Mouse (Mus musculus): ENCODE data around the gene Cfap221. TPM values are rescaled to one million over a fixed set of nuclear protein-coding genes. Genes with fewer than 3 reads are reported as not detected.

The Cfap221 gene
- polyA plus RNA-seq, 1 experiment from 2014 or later, result 0.08 TPM

DNA sequence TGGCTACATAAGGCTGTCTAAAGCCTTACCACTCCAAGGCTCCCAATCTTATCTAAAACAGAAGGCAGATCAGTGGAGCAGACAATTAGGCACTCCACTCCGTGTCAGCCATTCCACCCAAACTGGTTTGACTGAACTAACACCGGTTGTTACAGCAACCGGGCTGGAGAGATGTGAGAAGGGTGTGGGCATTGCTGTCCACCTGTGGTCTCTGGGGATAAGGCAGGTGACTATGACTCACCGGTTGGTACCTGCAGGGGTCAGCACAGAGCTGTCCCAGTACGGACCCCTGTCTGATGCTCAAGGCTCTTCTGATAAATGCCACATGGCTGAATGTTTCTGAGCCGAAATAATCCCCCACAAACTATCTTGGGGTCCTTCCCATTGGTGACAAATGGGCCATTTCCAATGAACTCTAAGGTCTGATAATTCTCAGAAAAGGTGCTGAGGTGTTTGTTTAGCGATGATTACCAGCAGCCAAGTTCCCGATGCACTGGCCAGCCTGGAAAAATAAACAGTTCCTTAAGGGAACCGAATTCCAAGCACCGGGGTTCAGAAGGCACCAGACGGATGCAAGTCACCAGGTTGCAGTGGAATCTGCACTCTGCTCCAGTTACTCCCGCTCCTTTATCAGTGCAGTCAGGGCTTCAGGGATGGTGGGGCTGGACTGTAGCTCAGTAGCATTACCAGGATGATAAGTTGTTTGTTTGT lies 31.1 kb downstream of the Cfap221 start:
- Histone ChIP-seq H3K9me3 (ENCODE audit: control insufficient read depth, low read length) (no peaks in the 10 kb centered on the region), H3K27me3 (ENCODE audit: control insufficient read depth, insufficient read depth, low read length) (no peaks in the 10 kb centered on the region), H3K9ac (ENCODE audit: low read length) (no peak overlapping the region), H3K4me2 (no peak overlapping the region), H3K4me3 (ENCODE audit: low read depth, low read length) (no peak overlapping the region), H3K36me3 (ENCODE audit: control insufficient read depth, insufficient read depth, low read length) (no peaks in the 10 kb centered on the region), H3K27ac (ENCODE audit: low read depth, low read length) (no peak overlapping the region), H3K4me1 (ENCODE audit: control insufficient read depth, insufficient read depth, low read length) (no peaks in the 10 kb centered on the region)
- WGBS, result 65% methylated on average over 12 of the region's 12 CpGs
- no peak for ATAC-seq (ENCODE audit: low FRiP score)
- DNase-seq (ENCODE audit: low spot score, missing footprints), result no peak

DNA sequence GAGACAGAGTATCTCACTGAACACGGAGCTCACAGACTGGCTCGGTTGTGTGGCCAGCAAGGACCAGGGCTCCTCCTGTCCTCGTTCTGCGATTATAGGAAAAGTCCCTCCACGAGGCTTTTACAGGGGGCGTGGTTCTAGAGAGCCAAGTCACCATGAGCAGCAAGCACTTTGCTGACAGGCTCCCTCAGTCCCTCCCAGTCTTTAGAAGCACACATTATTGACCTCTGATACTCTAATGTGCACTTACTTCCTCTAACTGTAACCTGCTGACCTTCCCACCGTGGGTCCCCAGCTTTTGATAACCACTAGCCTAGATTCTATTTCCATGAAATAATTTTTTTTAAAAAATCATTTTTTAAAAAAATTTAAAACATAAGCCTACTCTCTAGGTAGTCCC lies 37.1 kb downstream of the Cfap221 start:
- no peak overlapping the region for H3K4me2 ChIP-seq
- H3K9ac ChIP-seq (ENCODE audit: low read length), result no peak overlapping the region
- no peak; the same call in 1 of the 2 replicates for ATAC-seq (ENCODE audit: low FRiP score)
- H3K4me1 ChIP-seq (ENCODE audit: control insufficient read depth, insufficient read depth, low read length), result no peaks in the 10 kb centered on the region
- WGBS, result 68% methylated on average over 7 of the region's 7 CpGs
- H3K4me3 ChIP-seq (ENCODE audit: low read depth, low read length), result no peak overlapping the region
- H3K9me3 ChIP-seq (ENCODE audit: control insufficient read depth, low read length), result no peaks in the 10 kb centered on the region
- no peak for DNase-seq (ENCODE audit: low spot score, missing footprints)
- H3K36me3 ChIP-seq (ENCODE audit: control insufficient read depth, insufficient read depth, low read length), result no peaks in the 10 kb centered on the region
- no peak overlapping the region for H3K27ac ChIP-seq (ENCODE audit: low read depth, low read length)
- no peaks in the 10 kb centered on the region for H3K27me3 ChIP-seq (ENCODE audit: control insufficient read depth, insufficient read depth, low read length)

DNA sequence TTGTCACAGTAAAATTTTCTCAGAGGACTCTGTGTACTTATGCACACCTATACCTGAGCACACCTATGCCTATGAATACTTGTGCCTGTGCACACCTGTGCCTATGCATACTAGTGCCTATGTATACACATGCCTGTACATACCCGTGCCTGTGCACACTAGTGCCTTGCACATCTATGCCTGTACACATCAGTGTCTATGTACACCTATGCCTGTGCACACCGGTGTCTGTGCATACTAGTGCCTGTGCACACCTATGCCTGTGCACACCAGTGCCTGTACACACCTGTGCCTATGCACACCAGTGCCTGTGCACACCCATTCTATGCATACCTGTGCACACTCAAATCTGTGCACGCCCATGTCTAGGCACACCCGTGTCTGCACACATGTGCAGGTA lies 37.6 kb downstream of the Cfap221 start:
- H3K4me1 ChIP-seq (ENCODE audit: control insufficient read depth, insufficient read depth, low read length), result no peaks in the 10 kb centered on the region
- H3K27me3 ChIP-seq (ENCODE audit: control insufficient read depth, insufficient read depth, low read length), result no peaks in the 10 kb centered on the region
- ATAC-seq (ENCODE audit: low FRiP score), result peak; percentile 52; the same call in 1 of the 2 replicates
- no peak overlapping the region for H3K27ac ChIP-seq (ENCODE audit: low read depth, low read length)
- H3K4me2 ChIP-seq, result no peak overlapping the region
- H3K9ac ChIP-seq (ENCODE audit: low read length), result no peak overlapping the region
- H3K36me3 ChIP-seq (ENCODE audit: control insufficient read depth, insufficient read depth, low read length), result no peaks in the 10 kb centered on the region
- no peaks in the 10 kb centered on the region for H3K9me3 ChIP-seq (ENCODE audit: control insufficient read depth, low read length)
- no peak overlapping the region for H3K4me3 ChIP-seq (ENCODE audit: low read depth, low read length)
- WGBS, result 89% methylated on average over 4 of the region's 4 CpGs
- no peak for DNase-seq (ENCODE audit: low spot score, missing footprints)

DNA sequence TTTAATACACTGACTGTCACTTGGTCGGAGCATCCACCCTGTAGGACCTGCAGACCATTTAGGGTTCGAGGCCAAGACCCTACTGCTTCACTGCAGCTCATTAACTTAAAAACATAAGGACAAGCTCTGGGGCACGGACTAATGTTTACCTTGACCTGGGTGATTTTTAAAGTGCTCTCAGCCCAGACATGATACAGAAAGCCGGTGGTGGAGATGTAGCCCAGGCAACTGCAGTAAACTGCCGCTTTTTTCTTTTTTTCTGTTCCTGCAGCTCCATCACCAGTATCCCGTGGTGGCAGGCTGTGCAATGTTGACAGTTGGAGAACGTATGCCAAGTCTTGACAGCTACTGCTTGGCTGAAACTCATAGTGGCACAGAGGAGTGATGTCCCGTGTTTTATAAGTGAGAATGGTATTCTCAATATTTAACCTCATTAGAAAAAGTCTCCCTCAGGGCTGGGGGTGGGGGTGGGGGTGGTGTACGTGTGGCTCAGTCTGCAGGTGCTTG lies 39.3 kb downstream of the Cfap221 start:
- no peak overlapping the region for H3K27ac ChIP-seq (ENCODE audit: low read depth, low read length)
- no peaks in the 10 kb centered on the region for H3K9me3 ChIP-seq (ENCODE audit: control insufficient read depth, low read length)
- no peak overlapping the region for H3K9ac ChIP-seq (ENCODE audit: low read length)
- H3K4me1 ChIP-seq (ENCODE audit: control insufficient read depth, insufficient read depth, low read length), result no peaks in the 10 kb centered on the region
- H3K27me3 ChIP-seq (ENCODE audit: control insufficient read depth, insufficient read depth, low read length), result no peaks in the 10 kb centered on the region
- H3K4me3 ChIP-seq (ENCODE audit: low read depth, low read length), result no peak overlapping the region
- 68% methylated on average over 9 of the region's 9 CpGs for WGBS
- no peaks in the 10 kb centered on the region for H3K36me3 ChIP-seq (ENCODE audit: control insufficient read depth, insufficient read depth, low read length)
- no peak for DNase-seq (ENCODE audit: low spot score, missing footprints)
- no peak for ATAC-seq (ENCODE audit: low FRiP score)
- no peak overlapping the region for H3K4me2 ChIP-seq

DNA sequence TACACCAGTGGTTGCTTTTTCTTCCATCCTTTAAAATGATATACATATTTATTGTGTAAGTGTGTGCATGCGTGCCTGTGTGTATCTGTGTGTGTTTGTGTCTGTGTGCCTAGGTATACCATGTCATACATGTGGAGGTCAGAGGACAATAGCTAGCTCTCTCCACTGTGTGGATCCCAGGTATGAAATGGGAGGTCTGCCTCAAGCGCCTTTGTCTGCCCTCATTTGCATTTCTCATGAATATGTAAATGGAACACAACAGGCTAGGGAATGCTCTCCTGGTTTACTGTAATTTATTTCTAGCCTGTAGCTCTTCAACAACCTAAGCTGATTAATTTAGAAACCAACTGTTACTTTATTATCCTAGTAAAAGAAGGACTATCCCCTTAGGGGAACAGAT lies 42.4 kb downstream of the Cfap221 start:
- Histone ChIP-seq H3K9ac (ENCODE audit: low read length) (no peak overlapping the region), H3K9me3 (ENCODE audit: control insufficient read depth, low read length) (no peaks in the 10 kb centered on the region), H3K4me2 (no peak overlapping the region), H3K4me1 (ENCODE audit: control insufficient read depth, insufficient read depth, low read length) (no peaks in the 10 kb centered on the region), H3K4me3 (ENCODE audit: low read depth, low read length) (no peak overlapping the region), H3K36me3 (ENCODE audit: control insufficient read depth, insufficient read depth, low read length) (no peaks in the 10 kb centered on the region), H3K27ac (ENCODE audit: low read depth, low read length) (no peak overlapping the region), H3K27me3 (ENCODE audit: control insufficient read depth, insufficient read depth, low read length) (no peaks in the 10 kb centered on the region)
- DNase-seq (ENCODE audit: low spot score, missing footprints) (no peak), ATAC-seq (ENCODE audit: low FRiP score) (no peak)
- WGBS, result 74% methylated on average over 2 of the region's 2 CpGs

DNA sequence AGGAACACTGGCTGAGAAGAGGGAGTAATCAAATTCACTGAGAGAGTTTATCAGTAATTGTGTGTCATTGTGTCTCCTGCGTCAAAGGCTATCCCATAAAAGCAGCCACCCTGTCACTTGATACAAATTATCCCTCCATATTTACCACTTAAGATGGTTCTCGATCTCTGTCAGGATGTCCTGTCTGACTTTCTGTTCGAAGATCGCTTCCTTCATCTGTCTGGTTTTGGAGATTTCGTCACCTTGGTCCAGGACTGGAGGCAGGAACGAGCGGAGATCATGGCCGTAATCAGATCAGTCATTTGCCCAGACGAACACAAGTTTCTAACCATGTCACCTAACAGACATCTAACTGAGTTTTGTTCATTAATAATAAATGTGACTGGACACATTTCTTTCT lies 43.6 kb downstream of the Cfap221 start:
- Histone ChIP-seq H3K4me1 (ENCODE audit: control insufficient read depth, insufficient read depth, low read length) (no peaks in the 10 kb centered on the region), H3K36me3 (ENCODE audit: control insufficient read depth, insufficient read depth, low read length) (no peaks in the 10 kb centered on the region), H3K27ac (ENCODE audit: low read depth, low read length) (no peak overlapping the region), H3K4me3 (ENCODE audit: low read depth, low read length) (no peak overlapping the region), H3K4me2 (no peak overlapping the region), H3K27me3 (ENCODE audit: control insufficient read depth, insufficient read depth, low read length) (no peaks in the 10 kb centered on the region), H3K9ac (ENCODE audit: low read length) (no peak overlapping the region), H3K9me3 (ENCODE audit: control insufficient read depth, low read length) (no peaks in the 10 kb centered on the region)
- 92% methylated on average over 9 of the region's 9 CpGs for WGBS
- DNase-seq (ENCODE audit: low spot score, missing footprints) (peak; percentile 73), ATAC-seq (ENCODE audit: low FRiP score) (no peak)

DNA sequence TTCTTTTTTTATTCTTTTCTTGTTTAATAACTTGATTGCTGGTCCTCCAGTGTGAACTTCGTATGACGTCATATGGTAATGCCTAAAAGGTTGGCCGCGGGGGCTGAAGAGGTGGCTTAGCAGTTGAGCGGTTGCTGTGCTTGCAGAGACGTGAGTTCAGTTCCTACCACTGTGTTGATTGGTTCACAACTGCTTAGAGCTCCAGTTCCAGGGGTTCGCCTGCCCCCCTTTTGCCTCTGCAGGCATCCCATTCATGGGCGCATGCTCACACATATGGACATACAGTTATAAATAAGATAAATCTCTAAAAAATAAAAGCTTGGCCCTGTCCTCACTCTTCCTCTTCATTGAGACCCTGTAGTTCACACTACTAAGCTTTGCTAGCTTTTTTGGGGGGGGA lies 46.9 kb downstream of the Cfap221 start:
- DNase-seq (ENCODE audit: low spot score, missing footprints) (peak; percentile 81), ATAC-seq (ENCODE audit: low FRiP score) (no peak)
- no peaks in the 10 kb centered on the region for H3K27me3 ChIP-seq (ENCODE audit: control insufficient read depth, insufficient read depth, low read length)
- WGBS, result 94% methylated on average over 8 of the region's 8 CpGs
- H3K4me3 ChIP-seq (ENCODE audit: low read depth, low read length), result no peak overlapping the region
- no peak overlapping the region for H3K27ac ChIP-seq (ENCODE audit: low read depth, low read length)
- H3K9me3 ChIP-seq (ENCODE audit: control insufficient read depth, low read length), result no peaks in the 10 kb centered on the region
- no peak overlapping the region for H3K4me2 ChIP-seq
- H3K36me3 ChIP-seq (ENCODE audit: control insufficient read depth, insufficient read depth, low read length), result no peaks in the 10 kb centered on the region
- H3K9ac ChIP-seq (ENCODE audit: low read length), result no peak overlapping the region
- H3K4me1 ChIP-seq (ENCODE audit: control insufficient read depth, insufficient read depth, low read length), result no peaks in the 10 kb centered on the region

DNA sequence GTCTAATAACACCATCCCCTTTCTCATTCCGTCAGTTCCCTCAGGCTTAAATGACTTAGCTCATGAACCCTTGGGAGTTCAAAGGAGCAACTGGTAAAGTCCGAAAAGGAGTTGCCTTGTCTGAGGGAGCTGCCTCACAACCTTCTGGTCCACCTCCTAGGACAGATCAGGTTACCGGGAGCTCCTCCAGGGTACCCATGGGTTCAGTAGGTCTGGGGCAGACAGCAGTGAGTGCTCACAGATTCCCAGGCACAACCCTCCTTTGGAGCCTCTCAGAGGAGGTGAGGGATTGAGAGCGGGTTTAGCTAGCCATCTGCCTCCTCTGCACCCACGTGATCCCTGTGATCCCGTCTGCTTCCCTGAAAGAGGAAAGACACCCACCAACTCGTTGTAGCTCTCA lies 60.2 kb downstream of the Cfap221 start:
- Histone ChIP-seq H3K4me2 (no peak overlapping the region), H3K27ac (ENCODE audit: low read depth, low read length) (no peak overlapping the region), H3K9me3 (ENCODE audit: control insufficient read depth, low read length) (no peaks in the 10 kb centered on the region), H3K4me1 (ENCODE audit: control insufficient read depth, insufficient read depth, low read length) (no peaks in the 10 kb centered on the region), H3K27me3 (ENCODE audit: control insufficient read depth, insufficient read depth, low read length) (no peaks in the 10 kb centered on the region), H3K9ac (ENCODE audit: low read length) (no peak overlapping the region), H3K4me3 (ENCODE audit: low read depth, low read length) (no peak overlapping the region), H3K36me3 (ENCODE audit: control insufficient read depth, insufficient read depth, low read length) (no peaks in the 10 kb centered on the region)
- 34% methylated on average over 7 of the region's 7 CpGs for WGBS
- ATAC-seq (ENCODE audit: low FRiP score), result peak; percentile 48; the same call in 1 of the 2 replicates
- peak; percentile 83 for DNase-seq (ENCODE audit: low spot score, missing footprints)

DNA sequence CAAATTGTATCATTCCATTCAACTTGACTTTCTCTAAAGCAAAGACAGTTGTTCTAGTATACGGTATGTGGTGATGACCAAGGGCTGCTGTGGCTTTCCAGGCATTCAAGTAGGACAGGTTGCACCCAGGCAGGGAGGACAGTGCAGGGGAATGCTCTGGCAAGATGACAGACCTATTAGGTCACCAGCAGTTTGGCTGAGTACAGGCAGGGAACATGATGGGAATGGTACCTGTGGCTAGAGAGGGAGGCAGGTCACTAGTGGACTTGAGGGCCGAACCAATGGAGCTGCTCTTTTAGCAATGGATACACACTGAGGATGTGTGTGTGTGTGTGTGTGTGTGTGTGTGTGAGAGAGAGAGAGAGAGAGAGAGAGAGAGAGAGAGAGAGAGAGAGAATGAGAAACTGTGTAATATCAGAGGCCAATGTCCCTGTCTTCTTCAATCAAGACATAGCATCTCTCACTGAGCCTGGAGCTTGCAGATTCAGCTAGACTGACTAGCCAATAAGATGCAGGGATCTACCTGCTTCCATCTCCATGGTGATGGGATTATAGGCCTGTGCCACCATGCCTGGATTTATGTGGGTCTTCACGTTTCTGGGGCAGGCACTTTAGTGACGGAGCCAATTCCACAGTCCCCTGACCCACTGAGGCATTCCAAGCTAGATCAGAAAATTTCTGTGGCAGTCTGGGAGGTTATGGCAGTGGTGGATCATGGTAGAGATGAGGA lies 65.4 kb downstream of the Cfap221 start:
- no peak overlapping the region for H3K4me3 ChIP-seq (ENCODE audit: low read depth, low read length)
- ATAC-seq (ENCODE audit: low FRiP score), result no peak
- H3K4me1 ChIP-seq (ENCODE audit: control insufficient read depth, insufficient read depth, low read length), result no peaks in the 10 kb centered on the region
- no peak overlapping the region for H3K4me2 ChIP-seq
- H3K27ac ChIP-seq (ENCODE audit: low read depth, low read length), result no peak overlapping the region
- 76% methylated on average over 4 of the region's 4 CpGs for WGBS
- H3K9ac ChIP-seq (ENCODE audit: low read length), result no peak overlapping the region
- no peaks in the 10 kb centered on the region for H3K27me3 ChIP-seq (ENCODE audit: control insufficient read depth, insufficient read depth, low read length)
- DNase-seq (ENCODE audit: low spot score, missing footprints), result no peak
- no peaks in the 10 kb centered on the region for H3K36me3 ChIP-seq (ENCODE audit: control insufficient read depth, insufficient read depth, low read length)
- H3K9me3 ChIP-seq (ENCODE audit: control insufficient read depth, low read length), result peaks cover 2% of the 10 kb centered on the region; the same call in 1 of the 2 replicates
